ENCODE assay signal across 30 mouse cellular contexts in the genomic region with DNA sequence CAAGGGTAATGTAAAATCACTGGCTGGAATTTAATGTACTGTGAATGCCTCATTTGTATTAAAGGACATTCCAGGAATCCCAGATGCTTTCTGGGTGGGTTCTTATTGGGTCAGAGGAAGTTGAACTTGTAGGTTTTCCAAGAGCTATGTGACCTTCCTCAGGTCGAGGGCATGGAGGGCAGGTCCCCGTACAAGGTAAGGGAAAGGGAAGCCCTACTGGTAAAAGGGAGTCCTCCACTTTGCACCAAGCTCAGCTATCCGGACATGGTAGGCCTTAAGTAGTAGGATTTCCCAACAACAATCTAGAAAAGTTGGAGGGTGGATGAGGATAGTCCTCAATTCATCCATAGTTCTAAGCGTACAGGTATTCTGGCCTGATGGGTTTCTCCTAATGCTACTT. TPM values are rescaled to one million over a fixed set of nuclear protein-coding genes. Genes with fewer than 3 reads are reported as not detected.
"Had no signal": no experiment of that assay in that cellular context is flagged by ENCODE, and none has a peak within 500 bp of the region (broad histone marks: within the 10 kb centered on the region; RNA-seq: fewer than 3 reads in every experiment).

No protein-coding gene starts in this region.

- H3K4me3 ChIP-seq: embryonic facial prominence, embryonic 10.5 days; embryonic facial prominence, embryonic 12.5 days; embryonic facial prominence, embryonic 13.5 days; embryonic facial prominence, embryonic 15.5 days; erythroblast, embryonic 14.5 days; forebrain, embryonic 10.5 days; forebrain, embryonic 12.5 days; forebrain, embryonic 13.5 days; forebrain, embryonic 15.5 days; gastrocnemius, adult 2 months; heart, adult 2 months had no signal

- H3K36me3 ChIP-seq: embryonic facial prominence, embryonic 10.5 days; embryonic facial prominence, embryonic 12.5 days; embryonic facial prominence, embryonic 13.5 days; embryonic facial prominence, embryonic 15.5 days; forebrain, embryonic 10.5 days; forebrain, embryonic 12.5 days; forebrain, embryonic 15.5 days had no signal

- H3K27ac ChIP-seq: embryonic facial prominence, embryonic 10.5 days; embryonic facial prominence, embryonic 12.5 days; embryonic facial prominence, embryonic 13.5 days; embryonic facial prominence, embryonic 15.5 days; forebrain, embryonic 10.5 days; forebrain, embryonic 12.5 days; forebrain, embryonic 13.5 days; forebrain, embryonic 15.5 days; gastrocnemius, adult 2 months; heart, adult 2 months had no signal

- H3K27me3 ChIP-seq: embryonic facial prominence, embryonic 12.5 days; embryonic facial prominence, embryonic 13.5 days; embryonic facial prominence, embryonic 15.5 days; forebrain, embryonic 12.5 days; forebrain, embryonic 13.5 days; forebrain, embryonic 15.5 days had no signal

- ATAC-seq: forebrain, embryonic 13.5 days; forebrain, embryonic 14.5 days; forebrain, embryonic 15.5 days; forebrain, embryonic 16.5 days; forebrain, postnatal 0 days had no signal

- H3K9me3 ChIP-seq: embryonic facial prominence, embryonic 10.5 days; embryonic facial prominence, embryonic 12.5 days; embryonic facial prominence, embryonic 13.5 days; embryonic facial prominence, embryonic 15.5 days; forebrain, embryonic 10.5 days; forebrain, embryonic 12.5 days; forebrain, embryonic 13.5 days; forebrain, embryonic 15.5 days had no signal

- DNase-seq: cerebellum, adult 2 months; cerebellum, adult 8-10 months; cerebellum, adult 9-10 months; cerebellum, adult 9-11 months; cerebellum, postnatal 10 days; cerebellum, postnatal 14 days; cerebellum, postnatal 25 days; cerebellum, postnatal 36 days; embryo, embryonic 11 days; forebrain, postnatal 0 days; gastrocnemius, adult 2 months; gastrocnemius, postnatal 10 days; gastrocnemius, postnatal 14 days; gastrocnemius, postnatal 25 days; gastrocnemius, postnatal 36 days; heart, adult 18-20 months; heart, adult 2 months had no signal

- H3K9ac ChIP-seq: embryonic facial prominence, embryonic 12.5 days; embryonic facial prominence, embryonic 13.5 days; embryonic facial prominence, embryonic 15.5 days; forebrain, embryonic 12.5 days; forebrain, embryonic 13.5 days; forebrain, embryonic 15.5 days; forebrain, postnatal 0 days had no signal

- H3K4me2 ChIP-seq: embryonic facial prominence, embryonic 12.5 days; embryonic facial prominence, embryonic 13.5 days; embryonic facial prominence, embryonic 15.5 days; forebrain, embryonic 12.5 days; forebrain, embryonic 13.5 days; forebrain, embryonic 15.5 days had no signal

- H3K4me1 ChIP-seq: embryonic facial prominence, embryonic 10.5 days; embryonic facial prominence, embryonic 12.5 days; embryonic facial prominence, embryonic 13.5 days; embryonic facial prominence, embryonic 15.5 days; forebrain, embryonic 10.5 days; forebrain, embryonic 12.5 days; forebrain, embryonic 13.5 days; forebrain, embryonic 15.5 days had no signal

RNA-seq across cellular contexts. Expression of a gene that starts 58.8 kb away (rescaled TPM):
- total RNA-seq: common myeloid progenitor, adult 5-6 weeks; granulocyte monocyte progenitor cell, adult 5-6 weeks had no signal
- polyA plus RNA-seq: erythroblast, embryonic 14.5 days had no signal
